Mouse (Mus musculus) forebrain, embryonic 11.5 days (tissue): ENCODE data around the gene Cacna1c. TPM values are rescaled to one million over a fixed set of nuclear protein-coding genes. Genes with fewer than 3 reads are reported as not detected.

ENCODE experiments used
- ATAC-seq: fragments of 200-750 bp; cut with Nextera tagmentation; replicated peaks from 2 replicates; pipeline ENCODE4 v1.8.0; 2017; ENCODE audit warnings: moderate TSS enrichment; ENCODE audit not compliant: low FRiP score
- DNase-seq: peaks from one replicate; pipeline ENCODE4 v3.0.0-alpha.2; 2017; ENCODE audit warnings: low spot score
- H3K27ac ChIP-seq: fragments of 300-500 bp; sonication (generic); 2 replicates; pipeline ENCODE4 v1.5.1; 2014; ENCODE audit warnings: low read depth, low read length
- H3K27me3 ChIP-seq: fragments of 300-500 bp; sonication (generic); 2 replicates; pipeline ENCODE4 v1.6.1; 2014; ENCODE audit warnings: mild to moderate bottlenecking, low read length, mixed read lengths; ENCODE audit not compliant: control insufficient read depth, insufficient read depth
- H3K36me3 ChIP-seq: fragments of 300-500 bp; sonication (generic); 2 replicates; pipeline ENCODE4 v1.6.1; 2014; ENCODE audit warnings: mild to moderate bottlenecking, low read length, moderate library complexity, mixed read lengths; ENCODE audit not compliant: control insufficient read depth, insufficient read depth
- H3K4me1 ChIP-seq: fragments of 300-500 bp; sonication (generic); replicated peaks from 2 replicates; pipeline ENCODE4 v1.6.1; 2014; ENCODE audit warnings: low read length, mixed read lengths; ENCODE audit not compliant: control insufficient read depth, insufficient read depth
- H3K4me2 ChIP-seq: fragments of 300-500 bp; sonication (generic); 2 replicates; pipeline ENCODE4 v1.6.1; 2014; ENCODE audit warnings: low read depth, mild to moderate bottlenecking, low read length, moderate library complexity, mixed read lengths; ENCODE audit not compliant: severe bottlenecking
- H3K4me3 ChIP-seq: fragments of 300-500 bp; sonication (generic); 2 replicates; pipeline ENCODE4 v1.5.1; 2014; ENCODE audit warnings: low read depth, low read length
- H3K9ac ChIP-seq: fragments of 300-500 bp; sonication (generic); 2 replicates; pipeline ENCODE4 v1.6.1; 2014; ENCODE audit warnings: low read length
- H3K9me3 ChIP-seq: fragments of 300-500 bp; sonication (generic); 2 replicates; pipeline ENCODE4 v1.6.1; 2016; ENCODE audit warnings: low read length, mixed read lengths; ENCODE audit not compliant: control insufficient read depth
- WGBS: fragments of 180-500 bp; shearing (Covaris S2); extraction: QIAGEN DNeasy Blood & Tissue Kit; methylation state at CpG from one replicate; pipeline ENCODE4 v1.1.7; 2014; 5-methylcytosine and 5-hydroxymethylcytosine counted together
- polyA plus RNA-seq: library from polyadenylated mRNA; unstranded; fragments of >200 nt; fragmentation: Nextera tagmentation; extraction: Ambion mirVana; gene quantifications from 2 replicates; pipeline ENCODE4 v1.2.1, GENCODE M21; 2014

Gene Cacna1c
- polyA plus RNA-seq, 1 experiment from 2014 or later = 4.8 TPM

GRCm38 (mm10) chr6:118644866-118645265 is 551.4 kb downstream of the Cacna1c start:
- no peak overlapping the region for H3K4me2 ChIP-seq
- DNase-seq (no peak), ATAC-seq (no peak)
- H3K36me3 ChIP-seq = no peaks in the 10 kb centered on the region
- H3K9ac ChIP-seq = no peak overlapping the region
- H3K4me3 ChIP-seq = no peak overlapping the region
- H3K4me1 ChIP-seq = no peaks in the 10 kb centered on the region
- H3K27ac ChIP-seq = no peak overlapping the region
- WGBS = 90% methylated on average over 12 of the region's 12 CpGs
- H3K9me3 ChIP-seq = no peaks in the 10 kb centered on the region
- no peaks in the 10 kb centered on the region for H3K27me3 ChIP-seq

- no peaks in the 10 kb centered on the region for H3K9me3 ChIP-seq
- no peak overlapping the region for H3K4me3 ChIP-seq
- no peak overlapping the region for H3K27ac ChIP-seq
- WGBS = 86% methylated on average over 2 of the region's 2 CpGs
- no peaks in the 10 kb centered on the region for H3K27me3 ChIP-seq
- no peak overlapping the region for H3K4me2 ChIP-seq
- no peak for ATAC-seq
- H3K36me3 ChIP-seq = no peaks in the 10 kb centered on the region
- DNase-seq = no peak
- no peak overlapping the region for H3K9ac ChIP-seq
- H3K4me1 ChIP-seq = no peaks in the 10 kb centered on the region
Measured at GRCm38 (mm10) chr6:118643541-118643940, 552.7 kb downstream of the Cacna1c start.

GRCm38 (mm10) chr6:118641671-118642325 is 554.4 kb downstream of the Cacna1c start:
- 83% methylated on average over 6 of the region's 6 CpGs for WGBS
- DNase-seq (no peak), ATAC-seq (no peak)
- Histone ChIP-seq H3K4me1 (no peaks in the 10 kb centered on the region), H3K9me3 (no peaks in the 10 kb centered on the region; the same call in 1 of the 2 replicates), H3K27me3 (no peaks in the 10 kb centered on the region), H3K9ac (no peak overlapping the region), H3K27ac (no peak overlapping the region), H3K4me2 (no peak overlapping the region), H3K4me3 (no peak overlapping the region), H3K36me3 (no peaks in the 10 kb centered on the region)

GRCm38 (mm10) chr6:118639816-118640215 is 556.4 kb downstream of the Cacna1c start:
- no peak for ATAC-seq
- no peak overlapping the region for H3K27ac ChIP-seq
- no peak overlapping the region for H3K9ac ChIP-seq
- no peak overlapping the region for H3K4me2 ChIP-seq
- no peak for DNase-seq
- no peaks in the 10 kb centered on the region for H3K36me3 ChIP-seq
- WGBS = 61% methylated on average over 2 of the region's 2 CpGs
- H3K4me3 ChIP-seq = no peak overlapping the region
- no peaks in the 10 kb centered on the region for H3K27me3 ChIP-seq
- H3K4me1 ChIP-seq = no peaks in the 10 kb centered on the region
- no peaks in the 10 kb centered on the region; the same call in 1 of the 2 replicates for H3K9me3 ChIP-seq

- no peak overlapping the region for H3K4me2 ChIP-seq
- no peak for ATAC-seq
- no peak overlapping the region for H3K27ac ChIP-seq
- H3K4me3 ChIP-seq = no peak overlapping the region
- DNase-seq = no peak
- H3K9ac ChIP-seq = no peak overlapping the region
- WGBS = 76% methylated on average over 2 of the region's 2 CpGs
- no peaks in the 10 kb centered on the region for H3K36me3 ChIP-seq
- H3K9me3 ChIP-seq = no peaks in the 10 kb centered on the region; the same call in 1 of the 2 replicates
- H3K27me3 ChIP-seq = no peaks in the 10 kb centered on the region
- no peaks in the 10 kb centered on the region for H3K4me1 ChIP-seq
Measured at GRCm38 (mm10) chr6:118638911-118639310, 557.3 kb downstream of the Cacna1c start.

GRCm38 (mm10) chr6:118632491-118632890 is 563.7 kb downstream of the Cacna1c start:
- Histone ChIP-seq H3K36me3 (no peaks in the 10 kb centered on the region), H3K27ac (no peak overlapping the region), H3K27me3 (no peaks in the 10 kb centered on the region), H3K4me1 (no peaks in the 10 kb centered on the region), H3K9me3 (no peaks in the 10 kb centered on the region; the same call in 1 of the 2 replicates), H3K4me2 (no peak overlapping the region), H3K9ac (no peak overlapping the region), H3K4me3 (no peak overlapping the region)
- ATAC-seq (no peak), DNase-seq (no peak)
- 85% methylated on average over 2 of the region's 2 CpGs for WGBS

- H3K9ac ChIP-seq = no peak overlapping the region
- 85% methylated on average over 4 of the region's 4 CpGs for WGBS
- no peaks in the 10 kb centered on the region for H3K36me3 ChIP-seq
- H3K9me3 ChIP-seq = no peaks in the 10 kb centered on the region
- DNase-seq (no peak), ATAC-seq (no peak)
- H3K4me2 ChIP-seq = no peak overlapping the region
- no peak overlapping the region for H3K27ac ChIP-seq
- no peak overlapping the region for H3K4me3 ChIP-seq
- no peaks in the 10 kb centered on the region for H3K4me1 ChIP-seq
- no peaks in the 10 kb centered on the region for H3K27me3 ChIP-seq
Measured at GRCm38 (mm10) chr6:118630006-118630405, 566.2 kb downstream of the Cacna1c start.

- no peak overlapping the region for H3K4me2 ChIP-seq
- H3K4me3 ChIP-seq = no peak overlapping the region
- H3K27ac ChIP-seq = no peak overlapping the region
- H3K9me3 ChIP-seq = no peaks in the 10 kb centered on the region
- DNase-seq (no peak), ATAC-seq (no peak)
- WGBS = 63% methylated on average over 4 of the region's 4 CpGs
- no peaks in the 10 kb centered on the region for H3K36me3 ChIP-seq
- no peaks in the 10 kb centered on the region for H3K27me3 ChIP-seq
- no peaks in the 10 kb centered on the region for H3K4me1 ChIP-seq
- no peak overlapping the region for H3K9ac ChIP-seq
Measured at GRCm38 (mm10) chr6:118626246-118626645, 570.0 kb downstream of the Cacna1c start.

- H3K9me3 ChIP-seq = no peaks in the 10 kb centered on the region
- H3K27ac ChIP-seq = no peak overlapping the region
- H3K36me3 ChIP-seq = no peaks in the 10 kb centered on the region
- H3K4me1 ChIP-seq = no peaks in the 10 kb centered on the region
- no peak overlapping the region for H3K4me2 ChIP-seq
- WGBS = 95% methylated on average over 3 of the region's 3 CpGs
- H3K4me3 ChIP-seq = no peak overlapping the region
- H3K27me3 ChIP-seq = no peaks in the 10 kb centered on the region
- no peak for DNase-seq
- H3K9ac ChIP-seq = no peak overlapping the region
- no peak for ATAC-seq
Measured at GRCm38 (mm10) chr6:118623609-118624008, 572.6 kb downstream of the Cacna1c start.
